Mouse (Mus musculus): ENCODE measurements around the gene Tmem178b. TPM values are rescaled to one million over a fixed set of nuclear protein-coding genes. Genes with fewer than 3 reads are reported as not detected.

Gene Tmem178b
- total and polyA plus RNA-seq, 2 experiments from 2014 or later, result 0.07 TPM; not detected in 1

DNA sequence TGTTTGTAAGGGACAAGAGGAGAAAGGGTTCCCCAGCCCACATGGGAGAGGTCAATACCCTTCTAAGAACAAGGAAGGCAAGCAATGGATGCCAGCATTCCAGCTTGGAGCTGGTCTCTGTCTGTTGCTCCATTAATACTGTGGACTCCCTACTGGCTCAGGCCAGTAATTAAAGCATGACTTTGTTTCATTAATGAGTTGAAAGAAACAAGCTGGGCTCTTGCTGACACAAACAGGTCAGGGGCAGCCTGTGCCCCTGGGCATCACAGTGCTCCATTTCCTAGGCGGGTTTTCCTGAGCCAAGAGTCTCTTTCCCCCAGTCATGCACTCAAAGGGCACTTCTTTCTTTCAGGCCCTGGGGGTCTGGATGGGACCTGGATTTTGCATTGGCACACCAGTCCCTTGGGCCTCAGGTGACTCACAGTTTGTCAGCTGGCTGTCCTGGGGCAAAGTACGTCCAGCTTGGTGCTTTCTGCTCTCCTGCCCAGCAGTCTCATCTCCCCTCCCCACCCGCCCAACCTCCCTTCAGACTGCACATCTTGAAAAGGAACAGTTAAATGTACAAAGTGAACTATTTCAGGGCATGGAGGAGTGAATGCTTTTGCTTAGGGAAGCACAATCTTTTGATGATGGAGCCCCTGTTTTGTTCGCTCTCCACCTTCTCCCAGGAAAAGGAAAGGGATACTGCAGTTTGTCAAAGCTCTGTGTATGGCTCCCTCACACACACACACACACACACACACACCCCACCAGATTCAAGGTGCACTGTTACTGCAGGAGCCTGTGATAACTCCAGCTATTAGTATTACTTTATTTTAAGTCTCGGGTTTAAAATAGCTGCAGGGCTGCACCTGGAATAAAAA, 188.5 kb downstream of the Tmem178b start:
- ATAC-seq (ENCODE audit: insufficient read depth, low read depth) (no peak), DNase-seq (ENCODE audit: low spot score) (no peak)
- H3K27me3 ChIP-seq (ENCODE audit: control insufficient read depth, insufficient read depth, low read length), result no peaks in the 10 kb centered on the region
- no peak overlapping the region for H3K9ac ChIP-seq (replicated peaks; ENCODE audit: low read depth, low read length)
- 80% methylated on average over 5 of the region's 5 CpGs for WGBS
- TF ChIP-seq CTCF (IDR thresholded peaks at IDR 0.05; ENCODE audit: low read depth) (no peak), EP300 (IDR thresholded peaks at IDR 0.05; ENCODE audit: low read depth) (no peak)
- H3K36me3 ChIP-seq (replicated peaks; ENCODE audit: control insufficient read depth, insufficient read depth, low read length), result no peaks in the 10 kb centered on the region
- no peak overlapping the region for H3K4me2 ChIP-seq (ENCODE audit: low read depth, low read length)
- H3K9me3 ChIP-seq (replicated peaks; ENCODE audit: control insufficient read depth, low read length), result no peaks in the 10 kb centered on the region
- no peak overlapping the region for H3K4me3 ChIP-seq (ENCODE audit: low read depth, low read length)
- no peaks in the 10 kb centered on the region for H3K4me1 ChIP-seq (ENCODE audit: control insufficient read depth, insufficient read depth)
- H3K27ac ChIP-seq (ENCODE audit: low read depth), result no peak overlapping the region

DNA sequence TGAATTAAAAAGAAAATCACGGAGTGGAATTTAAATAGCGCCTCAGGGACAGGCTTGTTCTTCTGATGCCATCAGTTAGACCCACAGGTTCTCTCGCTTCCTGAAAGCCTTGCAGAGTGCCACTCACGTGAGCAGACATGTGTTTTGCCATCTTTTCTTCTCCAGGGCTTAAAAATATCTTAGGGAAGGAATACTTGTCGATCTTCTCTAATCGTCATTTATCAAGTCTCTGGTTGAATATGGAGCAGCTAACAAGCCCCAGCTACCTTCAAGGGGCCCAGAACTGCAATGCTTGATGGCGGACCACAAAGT, 189.1 kb downstream of the Tmem178b start:
- WGBS, result 81% methylated on average over 7 of the region's 7 CpGs
- H3K9ac ChIP-seq (replicated peaks; ENCODE audit: low read depth, low read length), result no peak overlapping the region
- H3K4me1 ChIP-seq (ENCODE audit: control insufficient read depth, insufficient read depth), result no peaks in the 10 kb centered on the region
- H3K36me3 ChIP-seq (replicated peaks; ENCODE audit: control insufficient read depth, insufficient read depth, low read length), result no peaks in the 10 kb centered on the region
- TF ChIP-seq CTCF (IDR thresholded peaks at IDR 0.05; ENCODE audit: low read depth) (no peak), EP300 (IDR thresholded peaks at IDR 0.05; ENCODE audit: low read depth) (no peak)
- DNase-seq (ENCODE audit: low spot score) (no peak), ATAC-seq (ENCODE audit: insufficient read depth, low read depth) (no peak)
- no peak overlapping the region for H3K4me2 ChIP-seq (ENCODE audit: low read depth, low read length)
- H3K9me3 ChIP-seq (replicated peaks; ENCODE audit: control insufficient read depth, low read length), result no peaks in the 10 kb centered on the region
- no peak overlapping the region for H3K27ac ChIP-seq (ENCODE audit: low read depth)
- H3K27me3 ChIP-seq (ENCODE audit: control insufficient read depth, insufficient read depth, low read length), result no peaks in the 10 kb centered on the region
- no peak overlapping the region for H3K4me3 ChIP-seq (ENCODE audit: low read depth, low read length)

DNA sequence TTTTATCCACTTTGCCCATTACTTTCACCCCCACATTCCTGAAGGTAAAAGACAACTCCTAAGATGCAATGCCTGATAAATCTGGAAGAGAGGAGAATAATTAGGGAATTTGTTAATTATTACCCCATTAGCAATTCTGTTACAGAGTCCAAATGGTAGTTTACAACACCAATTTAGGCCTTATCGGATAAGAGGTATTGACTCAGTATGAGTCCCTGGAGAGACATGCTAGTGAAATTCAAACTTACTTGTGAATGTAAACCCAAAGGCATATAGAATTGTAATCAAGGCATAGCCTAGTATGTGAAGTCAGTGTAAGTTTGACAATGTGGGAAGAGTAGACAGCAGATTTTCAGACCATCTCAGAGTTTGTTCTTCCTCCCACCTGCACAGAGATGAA, 190.4 kb downstream of the Tmem178b start:
- WGBS, result 82% methylated on average over 1 of the region's 1 CpGs

DNA sequence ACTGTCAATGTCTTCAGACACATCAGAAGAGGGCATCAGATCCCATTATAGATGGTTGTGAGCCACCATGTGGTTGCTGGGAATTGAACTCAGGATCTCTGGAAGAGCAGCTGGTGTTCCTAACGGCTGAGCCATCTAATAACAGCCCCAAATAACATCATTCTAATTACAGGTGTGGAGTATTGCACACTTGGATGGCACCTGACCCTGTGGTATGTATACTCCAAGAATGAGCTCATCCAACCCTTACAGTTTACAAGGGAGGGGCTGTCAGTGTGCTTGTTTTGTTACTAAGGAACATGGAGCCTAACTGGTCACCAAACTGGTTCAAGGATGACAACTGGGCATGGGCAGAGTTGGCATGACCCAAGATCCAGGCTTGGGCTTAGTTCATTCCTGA, 190.8 kb downstream of the Tmem178b start:
- ATAC-seq (ENCODE audit: insufficient read depth, low read depth), result no peak
- H3K9me3 ChIP-seq (replicated peaks; ENCODE audit: control insufficient read depth, low read length), result no peaks in the 10 kb centered on the region
- H3K4me1 ChIP-seq (ENCODE audit: control insufficient read depth, insufficient read depth), result no peaks in the 10 kb centered on the region
- no peak overlapping the region for H3K4me3 ChIP-seq (ENCODE audit: low read depth, low read length)
- H3K27me3 ChIP-seq (ENCODE audit: control insufficient read depth, insufficient read depth, low read length), result no peaks in the 10 kb centered on the region
- no peak overlapping the region for H3K9ac ChIP-seq (replicated peaks; ENCODE audit: low read depth, low read length)
- DNase-seq (ENCODE audit: low spot score), result no peak
- TF ChIP-seq EP300 (IDR thresholded peaks at IDR 0.05; ENCODE audit: low read depth) (no peak), CTCF (IDR thresholded peaks at IDR 0.05; ENCODE audit: low read depth) (no peak)
- H3K27ac ChIP-seq (ENCODE audit: low read depth), result no peak overlapping the region
- H3K36me3 ChIP-seq (replicated peaks; ENCODE audit: control insufficient read depth, insufficient read depth, low read length), result no peaks in the 10 kb centered on the region
- 59% methylated on average over 1 of the region's 1 CpGs for WGBS
- H3K4me2 ChIP-seq (ENCODE audit: low read depth, low read length), result no peak overlapping the region

More for the DNA sequence above, 190.4 kb downstream of the Tmem178b start:
- H3K9me3 ChIP-seq (replicated peaks; ENCODE audit: control insufficient read depth, low read length), result no peaks in the 10 kb centered on the region
- H3K27me3 ChIP-seq (ENCODE audit: control insufficient read depth, insufficient read depth, low read length), result no peaks in the 10 kb centered on the region
- H3K9ac ChIP-seq (replicated peaks; ENCODE audit: low read depth, low read length), result no peak overlapping the region
- no peaks in the 10 kb centered on the region for H3K4me1 ChIP-seq (ENCODE audit: control insufficient read depth, insufficient read depth)
- no peaks in the 10 kb centered on the region for H3K36me3 ChIP-seq (replicated peaks; ENCODE audit: control insufficient read depth, insufficient read depth, low read length)
- ATAC-seq (ENCODE audit: insufficient read depth, low read depth) (no peak), DNase-seq (ENCODE audit: low spot score) (no peak)
- no peak overlapping the region for H3K27ac ChIP-seq (ENCODE audit: low read depth)
- H3K4me2 ChIP-seq (ENCODE audit: low read depth, low read length), result no peak overlapping the region
- no peak for TF ChIP-seq EP300 (IDR thresholded peaks at IDR 0.05; ENCODE audit: low read depth)
- no peak for TF ChIP-seq CTCF (IDR thresholded peaks at IDR 0.05; ENCODE audit: low read depth)
- H3K4me3 ChIP-seq (ENCODE audit: low read depth, low read length), result no peak overlapping the region

DNA sequence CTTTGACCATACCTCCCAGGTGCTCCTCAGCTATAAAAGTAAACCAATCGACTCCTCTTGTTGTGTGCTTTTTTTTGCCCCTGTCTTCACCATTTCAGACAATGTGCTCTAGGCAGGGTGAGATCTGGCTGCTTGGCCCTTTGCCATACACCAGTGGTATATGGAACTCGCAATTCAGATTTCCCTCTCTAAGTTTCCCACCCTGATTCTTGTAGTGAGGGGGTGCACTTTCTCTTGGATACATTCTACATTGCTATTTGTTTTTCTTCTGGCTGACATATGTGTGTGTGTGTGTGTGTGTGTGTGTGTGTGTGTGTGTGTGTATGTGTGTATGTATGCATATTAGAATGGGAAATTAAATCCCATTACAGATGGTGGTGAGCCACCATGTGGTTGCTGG, 191.3 kb downstream of the Tmem178b start:
- WGBS, result 60% methylated on average over 2 of the region's 2 CpGs
- no peak for ATAC-seq (ENCODE audit: insufficient read depth, low read depth)

DNA sequence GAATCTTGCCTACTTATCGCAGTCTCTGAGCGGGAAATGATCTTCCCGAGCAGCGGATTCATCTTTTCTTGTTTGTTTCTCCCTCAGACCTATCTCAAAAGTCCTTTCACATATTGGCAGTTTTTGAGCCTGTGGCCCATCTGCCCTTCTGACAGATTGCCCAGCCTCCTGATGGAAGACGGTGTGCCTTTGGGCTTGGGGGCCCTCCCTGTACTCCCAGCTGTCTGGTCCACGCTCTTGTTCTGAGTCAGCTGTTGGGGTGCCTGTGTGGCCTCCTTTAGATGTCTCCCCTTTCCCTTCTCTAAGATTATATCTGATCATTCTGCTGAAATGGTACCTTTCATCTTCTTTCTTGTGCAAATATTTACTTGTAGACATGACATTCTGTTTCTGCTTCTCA, 195.4 kb downstream of the Tmem178b start:
- Histone ChIP-seq H3K9me3 (replicated peaks; ENCODE audit: control insufficient read depth, low read length) (no peaks in the 10 kb centered on the region), H3K9ac (replicated peaks; ENCODE audit: low read depth, low read length) (no peak overlapping the region), H3K4me2 (ENCODE audit: low read depth, low read length) (no peak overlapping the region), H3K4me1 (ENCODE audit: control insufficient read depth, insufficient read depth) (no peaks in the 10 kb centered on the region), H3K27ac (ENCODE audit: low read depth) (no peak overlapping the region), H3K4me3 (ENCODE audit: low read depth, low read length) (no peak overlapping the region), H3K36me3 (replicated peaks; ENCODE audit: control insufficient read depth, insufficient read depth, low read length) (no peaks in the 10 kb centered on the region), H3K27me3 (ENCODE audit: control insufficient read depth, insufficient read depth, low read length) (no peaks in the 10 kb centered on the region)
- WGBS, result 75% methylated on average over 6 of the region's 6 CpGs
- no peak for DNase-seq (ENCODE audit: low spot score)
- no peak for ATAC-seq (ENCODE audit: insufficient read depth, low read depth)
- no peak for TF ChIP-seq EP300 (IDR thresholded peaks at IDR 0.05; ENCODE audit: low read depth)
- TF ChIP-seq CTCF (IDR thresholded peaks at IDR 0.05; ENCODE audit: low read depth), result no peak

More for the DNA sequence above, 191.3 kb downstream of the Tmem178b start:
- Histone ChIP-seq H3K4me1 (ENCODE audit: control insufficient read depth, insufficient read depth) (no peaks in the 10 kb centered on the region), H3K27ac (ENCODE audit: low read depth) (no peak overlapping the region), H3K9ac (replicated peaks; ENCODE audit: low read depth, low read length) (no peak overlapping the region), H3K36me3 (replicated peaks; ENCODE audit: control insufficient read depth, insufficient read depth, low read length) (no peaks in the 10 kb centered on the region), H3K4me2 (ENCODE audit: low read depth, low read length) (no peak overlapping the region), H3K4me3 (ENCODE audit: low read depth, low read length) (no peak overlapping the region), H3K27me3 (ENCODE audit: control insufficient read depth, insufficient read depth, low read length) (no peaks in the 10 kb centered on the region), H3K9me3 (replicated peaks; ENCODE audit: control insufficient read depth, low read length) (no peaks in the 10 kb centered on the region)
- DNase-seq (ENCODE audit: low spot score), result no peak
- TF ChIP-seq CTCF (IDR thresholded peaks at IDR 0.05; ENCODE audit: low read depth), result no peak
- no peak for TF ChIP-seq EP300 (IDR thresholded peaks at IDR 0.05; ENCODE audit: low read depth)

Data from heart, postnatal 0 days (tissue).